Mouse (Mus musculus): ENCODE results near the gene Fundc2. TPM values are rescaled to one million over a fixed set of nuclear protein-coding genes. Genes with fewer than 3 reads are reported as not detected.

Gene Fundc2
- total RNA-seq (2021): 10 to 100 TPM; 48.3 to 53.9 TPM

GRCm38 (mm10) chrX:75382195-75382771 lies at the start of gene Fundc2, which contains the start of gene F8:
Gene Fundc2, plus strand, starts transcription at chrX:75382399.
Gene F8, minus strand, starts transcription at chrX:75382615.
- intact Hi-C loops (cut with DNase I): loop anchor here (5.0 kb wide), 1 partner anchor 130 kb away; the partner anchor contains the start of gene Vbp1
- peak; percentile 46 to 89 for DNase-seq (ENCODE audit: extremely low spot score in 1 of 2, low spot score in 2 of 2)

- intact Hi-C loops (cut with DNase I): no loop called here
Observed at GRCm38 (mm10) chrX:75370197-75370596, 12.0 kb upstream of the Fundc2 start.

GRCm38 (mm10) chrX:75372666-75373425 lies 9.4 kb upstream of the Fundc2 start:
- no peak for DNase-seq (ENCODE audit: extremely low spot score in 1 of 2, low spot score in 2 of 2)
- intact Hi-C loops (cut with DNase I): no loop called here

More at GRCm38 (mm10) chrX:75370197-75370596, 12.0 kb upstream of the Fundc2 start:
- no peak for DNase-seq (ENCODE audit: extremely low spot score in 1 of 2, low spot score in 2 of 2)

GRCm38 (mm10) chrX:75376815-75377214 lies 5.4 kb upstream of the Fundc2 start:
- intact Hi-C loops (cut with DNase I): no loop called here
- DNase-seq (ENCODE audit: extremely low spot score in 1 of 2, low spot score in 2 of 2): no peak

- no peak for DNase-seq (ENCODE audit: extremely low spot score in 1 of 2, low spot score in 2 of 2)
- intact Hi-C loops (cut with DNase I): loop anchor here (5.0 kb wide), 1 partner anchor 131 kb away; the partner anchor contains the start of gene Vbp1
Observed at GRCm38 (mm10) chrX:75381176-75381575, 1.0 kb upstream of the Fundc2 start.

- DNase-seq (ENCODE audit: extremely low spot score in 1 of 2, low spot score in 2 of 2): no peak
- intact Hi-C loops (cut with DNase I): loop anchor here (5.0 kb wide), 1 partner anchor 131 kb away; the partner anchor contains the start of gene Vbp1
Observed at GRCm38 (mm10) chrX:75381699-75382098, 500 bp upstream of the Fundc2 start.

GRCm38 (mm10) chrX:75399471-75399870 lies 17.3 kb downstream of the Fundc2 start:
- intact Hi-C loops (cut with DNase I): no loop called here
- no peak for DNase-seq (ENCODE audit: extremely low spot score in 1 of 2, low spot score in 2 of 2)

GRCm38 (mm10) chrX:75402668-75403067 lies 20.5 kb downstream of the Fundc2 start:
- no peak for DNase-seq (ENCODE audit: extremely low spot score in 1 of 2, low spot score in 2 of 2)
- intact Hi-C loops (cut with DNase I): loop anchor here (10.0 kb wide), 1 partner anchor 62 kb away; no protein-coding TSS in a partner anchor

GRCm38 (mm10) chrX:75403350-75403749 lies 21.2 kb downstream of the Fundc2 start:
- no peak for DNase-seq (ENCODE audit: extremely low spot score in 1 of 2, low spot score in 2 of 2)
- intact Hi-C loops (cut with DNase I): loop anchor here (10.0 kb wide), 1 partner anchor 61 kb away; no protein-coding TSS in a partner anchor

- DNase-seq (ENCODE audit: extremely low spot score in 1 of 2, low spot score in 2 of 2): no peak
- intact Hi-C loops (cut with DNase I): loop anchor here (10.0 kb wide), 1 partner anchor 55 kb away; no protein-coding TSS in a partner anchor
Observed at GRCm38 (mm10) chrX:75409711-75410110, 27.5 kb downstream of the Fundc2 start.

- DNase-seq (ENCODE audit: extremely low spot score in 1 of 2, low spot score in 2 of 2): peak; percentile 78 to 92
- intact Hi-C loops (cut with DNase I): no loop called here
Observed at GRCm38 (mm10) chrX:75415936-75416785, 34.0 kb downstream of the Fundc2 start, which contains the start of the genes Cmc4, Mtcp1 and Brcc3. Gene Cmc4, minus strand, starts transcription at chrX:75416584. Gene Mtcp1, minus strand, starts transcription at chrX:75416588. Gene Brcc3, plus strand, starts transcription at chrX:75416628.

Other genes starting within 250 kb of the Fundc2 start
- not detected for gene Smim9, start 218.6 kb upstream of the Fundc2 start, total RNA-seq (2021)
- gene F8, start 216 bp downstream of the Fundc2 start, total RNA-seq (2021): 1 to 10 TPM; 1.7 to 2.7 TPM
- 10 to 100 TPM; 10.9 to 14.8 TPM for gene Cmc4, start 34.2 kb downstream of the Fundc2 start, total RNA-seq (2021)
- gene Mtcp1, start 34.2 kb downstream of the Fundc2 start, total RNA-seq (2021): 1 to 10 TPM; 6.6 to 7.2 TPM
- 10 to 100 TPM; 35.6 to 36.1 TPM for gene Brcc3, start 34.2 kb downstream of the Fundc2 start, total RNA-seq (2021)
- 10 to 100 TPM; 81.0 to 88.6 TPM for gene Vbp1, start 131.9 kb downstream of the Fundc2 start, total RNA-seq (2021)
- gene Rab39b, start 195.8 kb downstream of the Fundc2 start, total RNA-seq (2021): 10 to 100 TPM; 35.8 to 36.1 TPM